Mouse (Mus musculus): ENCODE results near the gene Rbms3. TPM values are rescaled to one million over a fixed set of nuclear protein-coding genes. Genes with fewer than 3 reads are reported as not detected.

The Rbms3 gene
- total RNA-seq, 1 experiment: 2.2 TPM

DNA sequence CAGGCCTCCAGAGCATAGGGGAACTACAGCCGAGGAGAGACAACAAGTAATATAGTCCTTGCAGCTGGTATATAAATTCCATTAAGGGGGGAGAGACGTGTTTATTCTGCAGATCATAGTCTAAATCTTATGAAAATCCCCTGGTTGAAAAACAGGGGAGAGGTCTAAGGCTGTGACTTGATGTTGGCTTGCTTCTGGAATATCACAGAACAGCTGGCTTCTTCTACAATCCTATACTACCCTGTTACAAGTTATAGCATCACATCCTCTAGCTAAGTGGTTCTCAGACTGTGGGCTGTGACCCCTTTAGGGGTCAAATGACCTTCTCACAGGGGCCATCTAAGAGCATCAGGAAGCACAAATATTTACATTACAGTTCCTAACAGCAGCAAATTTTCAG, 419.4 kb downstream of the Rbms3 start:
- H3K27ac ChIP-seq (ENCODE audit: insufficient read depth, low read depth, low read length, poor library complexity, severe bottlenecking): no peak overlapping the region
- no peak for TF ChIP-seq MAFK (IDR thresholded peaks at IDR 0.05; ENCODE audit: insufficient read depth, low read depth, low read length)
- no peak for TF ChIP-seq HCFC1 (IDR thresholded peaks at IDR 0.05; ENCODE audit: borderline replicate concordance, insufficient read depth, low read length)
- no peak for TF ChIP-seq ZNF384 (IDR thresholded peaks at IDR 0.05; ENCODE audit: low read depth, low read length)
- TF ChIP-seq ZC3H11A (IDR thresholded peaks at IDR 0.05; ENCODE audit: borderline replicate concordance, low read depth, low read length): no peak
- no peak for TF ChIP-seq CHD2 (IDR thresholded peaks at IDR 0.05; ENCODE audit: low read depth, low read length)
- H3K4me3 ChIP-seq (ENCODE audit: insufficient read depth in 1 of 2, low read depth in 1 of 2, low read length in 2 of 2, poor library complexity in 1 of 2, severe bottlenecking in 1 of 2): no peak overlapping the region
- no peak for DNase-seq (ENCODE audit: low read depth, low spot score)
- H3K36me3 ChIP-seq (ENCODE audit: control insufficient read depth, insufficient read depth, low read length, poor library complexity, severe bottlenecking): no peaks in the 10 kb centered on the region
- no peak overlapping the region for H3K9ac ChIP-seq (ENCODE audit: insufficient read depth, low read depth, low read length, poor library complexity, severe bottlenecking)
- no peaks in the 10 kb centered on the region for H3K9me3 ChIP-seq (ENCODE audit: control insufficient read depth, insufficient read depth, low read depth, low read length)
- in situ Hi-C loops (cut with MboI; ENCODE audit: low sequenced_read_pairs in 2 of 2, unreplicated experiment in 2 of 2): no loop called here
- no peaks in the 10 kb centered on the region for H3K4me1 ChIP-seq (ENCODE audit: control insufficient read depth in 2 of 2, insufficient read depth in 2 of 2, low read length in 2 of 2, poor library complexity in 1 of 2)

DNA sequence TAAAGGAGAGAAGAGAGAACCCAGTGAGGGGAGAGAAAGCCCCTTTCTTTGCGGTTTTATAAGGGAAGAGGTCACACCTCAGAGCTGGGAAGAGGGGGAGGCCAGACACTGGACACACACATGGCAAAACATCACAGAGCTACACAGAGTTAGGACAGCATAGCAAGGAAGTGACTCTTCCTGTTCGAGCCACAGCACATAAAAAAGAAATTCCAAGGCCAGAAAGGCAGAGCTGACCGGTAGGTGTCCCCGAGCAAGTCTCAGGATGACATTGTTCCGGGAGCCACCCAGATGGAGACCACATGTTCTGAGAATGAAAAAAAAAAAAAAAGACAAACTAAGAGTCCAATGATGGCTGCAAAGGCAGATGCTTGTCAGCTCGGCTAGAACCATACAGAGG, 424.3 kb downstream of the Rbms3 start:
- in situ Hi-C loops (cut with MboI; ENCODE audit: low sequenced_read_pairs in 2 of 2, unreplicated experiment in 2 of 2): no loop called here
- Histone ChIP-seq H3K4me3 (ENCODE audit: insufficient read depth in 1 of 2, low read depth in 1 of 2, low read length in 2 of 2, poor library complexity in 1 of 2, severe bottlenecking in 1 of 2) (no peak overlapping the region), H3K4me1 (ENCODE audit: control insufficient read depth in 2 of 2, insufficient read depth in 2 of 2, low read length in 2 of 2, poor library complexity in 1 of 2) (no peaks in the 10 kb centered on the region), H3K9ac (ENCODE audit: insufficient read depth, low read depth, low read length, poor library complexity, severe bottlenecking) (no peak overlapping the region), H3K9me3 (ENCODE audit: control insufficient read depth, insufficient read depth, low read depth, low read length) (no peaks in the 10 kb centered on the region), H3K27ac (ENCODE audit: insufficient read depth, low read depth, low read length, poor library complexity, severe bottlenecking) (no peak overlapping the region), H3K36me3 (ENCODE audit: control insufficient read depth, insufficient read depth, low read length, poor library complexity, severe bottlenecking) (no peaks in the 10 kb centered on the region)
- TF ChIP-seq ZNF384 (IDR thresholded peaks at IDR 0.05; ENCODE audit: low read depth, low read length): no peak
- no peak for TF ChIP-seq MAFK (IDR thresholded peaks at IDR 0.05; ENCODE audit: insufficient read depth, low read depth, low read length)
- no peak for DNase-seq (ENCODE audit: low read depth, low spot score)

DNA sequence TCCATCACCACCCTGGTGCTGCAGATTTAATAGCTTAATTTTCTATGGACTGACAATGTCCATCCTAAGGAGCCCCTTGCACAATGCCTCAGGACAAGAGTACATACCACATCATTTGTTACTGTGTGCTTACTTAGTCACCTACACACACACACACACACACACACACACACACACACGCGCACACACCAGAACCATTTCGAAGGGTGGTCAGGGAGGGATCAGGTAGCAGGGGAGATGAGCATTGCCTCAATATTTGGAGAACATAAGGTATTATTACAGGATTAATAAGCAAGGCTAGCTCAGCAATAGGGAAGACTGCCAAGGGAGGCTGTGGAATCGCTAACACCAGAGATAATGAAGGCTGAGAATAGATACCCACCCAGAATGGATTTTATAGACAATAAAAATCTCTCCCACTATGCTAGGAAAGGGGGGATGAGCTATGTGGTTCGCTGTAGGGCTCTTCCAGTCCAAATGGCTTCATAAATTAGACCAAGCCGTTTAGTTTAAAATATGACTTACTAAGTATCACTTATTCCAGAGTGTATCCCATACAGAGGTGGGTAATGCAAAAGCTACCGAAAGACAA, 429.6 kb downstream of the Rbms3 start:
- Histone ChIP-seq H3K4me1 (ENCODE audit: control insufficient read depth in 2 of 2, insufficient read depth in 2 of 2, low read length in 2 of 2, poor library complexity in 1 of 2) (no peaks in the 10 kb centered on the region), H3K9ac (ENCODE audit: insufficient read depth, low read depth, low read length, poor library complexity, severe bottlenecking) (no peak overlapping the region), H3K36me3 (ENCODE audit: control insufficient read depth, insufficient read depth, low read length, poor library complexity, severe bottlenecking) (no peaks in the 10 kb centered on the region), H3K4me3 (ENCODE audit: insufficient read depth in 1 of 2, low read depth in 1 of 2, low read length in 2 of 2, poor library complexity in 1 of 2, severe bottlenecking in 1 of 2) (no peak overlapping the region), H3K9me3 (ENCODE audit: control insufficient read depth, insufficient read depth, low read depth, low read length) (no peaks in the 10 kb centered on the region), H3K27ac (ENCODE audit: insufficient read depth, low read depth, low read length, poor library complexity, severe bottlenecking) (no peak overlapping the region)
- no peak for DNase-seq (ENCODE audit: low read depth, low spot score)
- in situ Hi-C loops (cut with MboI; ENCODE audit: low sequenced_read_pairs in 2 of 2, unreplicated experiment in 2 of 2): no loop called here
- TF ChIP-seq MAFK (IDR thresholded peaks at IDR 0.05; ENCODE audit: insufficient read depth, low read depth, low read length) (no peak), CHD2 (IDR thresholded peaks at IDR 0.05; ENCODE audit: low read depth, low read length) (no peak), ZC3H11A (IDR thresholded peaks at IDR 0.05; ENCODE audit: borderline replicate concordance, low read depth, low read length) (no peak), ZNF384 (IDR thresholded peaks at IDR 0.05; ENCODE audit: low read depth, low read length) (no peak), HCFC1 (IDR thresholded peaks at IDR 0.05; ENCODE audit: borderline replicate concordance, insufficient read depth, low read length) (no peak)

DNA sequence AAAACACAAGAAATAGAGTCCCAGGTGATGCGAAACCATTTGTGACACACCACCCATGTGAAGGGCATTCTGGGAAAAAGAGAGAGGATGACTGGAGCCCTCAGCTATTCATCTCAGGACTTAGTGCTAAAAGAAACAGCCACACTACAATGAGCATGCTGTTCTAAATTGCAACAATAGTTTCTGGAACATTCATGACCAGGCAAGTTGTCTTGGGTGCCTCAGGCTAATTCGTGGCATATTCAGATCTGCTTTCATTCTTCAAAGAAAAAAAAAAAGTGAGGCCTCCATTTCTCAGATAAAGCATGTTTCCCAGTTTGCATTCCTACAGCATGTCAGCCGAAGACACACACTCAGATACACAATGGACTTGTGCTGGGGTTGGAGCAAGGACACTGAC, 432.2 kb downstream of the Rbms3 start:
- no peak overlapping the region for H3K27ac ChIP-seq (ENCODE audit: insufficient read depth, low read depth, low read length, poor library complexity, severe bottlenecking)
- no peaks in the 10 kb centered on the region for H3K4me1 ChIP-seq (ENCODE audit: control insufficient read depth in 2 of 2, insufficient read depth in 2 of 2, low read length in 2 of 2, poor library complexity in 1 of 2)
- no peaks in the 10 kb centered on the region for H3K36me3 ChIP-seq (ENCODE audit: control insufficient read depth, insufficient read depth, low read length, poor library complexity, severe bottlenecking)
- H3K4me3 ChIP-seq (ENCODE audit: insufficient read depth in 1 of 2, low read depth in 1 of 2, low read length in 2 of 2, poor library complexity in 1 of 2, severe bottlenecking in 1 of 2): no peak overlapping the region
- no peak overlapping the region for H3K9ac ChIP-seq (ENCODE audit: insufficient read depth, low read depth, low read length, poor library complexity, severe bottlenecking)
- no peak for DNase-seq (ENCODE audit: low read depth, low spot score)
- in situ Hi-C loops (cut with MboI; ENCODE audit: low sequenced_read_pairs in 2 of 2, unreplicated experiment in 2 of 2): no loop called here
- H3K9me3 ChIP-seq (ENCODE audit: control insufficient read depth, insufficient read depth, low read depth, low read length): no peaks in the 10 kb centered on the region
- TF ChIP-seq MAFK (IDR thresholded peaks at IDR 0.05; ENCODE audit: insufficient read depth, low read depth, low read length) (no peak), ZC3H11A (IDR thresholded peaks at IDR 0.05; ENCODE audit: borderline replicate concordance, low read depth, low read length) (no peak), ZNF384 (IDR thresholded peaks at IDR 0.05; ENCODE audit: low read depth, low read length) (no peak), CHD2 (IDR thresholded peaks at IDR 0.05; ENCODE audit: low read depth, low read length) (no peak), HCFC1 (IDR thresholded peaks at IDR 0.05; ENCODE audit: borderline replicate concordance, insufficient read depth, low read length) (no peak)

All from ES-E14 (cell line).